Mouse (Mus musculus) spleen, adult 2 months (tissue): ENCODE results near the gene Arpc5.

Experiments used
- CTCF ChIP-seq: fragments of 200-500 bp; IDR thresholded peaks from 2 replicates; pipeline ENCODE4 v1.5.1; 2011; ENCODE audit warnings: mild to moderate bottlenecking, inconsistent platforms; ENCODE audit not compliant: insufficient read depth, insufficient read length, insufficient replicate concordance; ENCODE audit errors: extremely low read depth
- POLR2A ChIP-seq: fragments of 200-500 bp; IDR thresholded peaks from 2 replicates; pipeline ENCODE4 v1.6.1; 2011; ENCODE audit warnings: low read depth, low read length, inconsistent platforms

GRCm38 (mm10) chr1:152750312-152750965 lies 15.9 kb upstream of the Arpc5 start, which contains the start of gene Apobec4:
- no peak for TF ChIP-seq POLR2A
- TF ChIP-seq CTCF, result no peak
